Mouse (Mus musculus): ENCODE data around the gene Kcnj5. TPM values are rescaled to one million over a fixed set of nuclear protein-coding genes. Genes with fewer than 3 reads are reported as not detected.

Kcnj5 gene
- total and polyA plus RNA-seq, 3 experiments, result not detected

GRCm38 (mm10) chr9:32335389-32336150, 8.6 kb downstream of the Kcnj5 start:
- Histone ChIP-seq H3K79me2 (ENCODE audit: control insufficient read depth, insufficient read depth, low read length, poor library complexity) (no peaks in the 10 kb centered on the region), H3K9me3 (replicated peaks; ENCODE audit: insufficient read depth, low read length) (no peaks in the 10 kb centered on the region), H3K9ac (ENCODE audit: control insufficient read depth, low read depth, low read length, poor library complexity, severe bottlenecking) (no peak overlapping the region), H3K27ac (ENCODE audit: control insufficient read depth, low read depth, low read length) (no peak overlapping the region), H3K36me3 (ENCODE audit: control insufficient read depth in 1 of 2, insufficient read depth in 2 of 2, low read length in 2 of 2) (peaks cover 0 to 4% of the 10 kb centered on the region in 2 experiments; a peak in 2 of 4 replicates), H3K27me3 (ENCODE audit: control insufficient read depth in 1 of 2, insufficient read depth in 2 of 2, low read length in 2 of 2) (no peaks in the 10 kb centered on the region), H3K4me1 (ENCODE audit: control insufficient read depth in 1 of 2, insufficient read depth in 2 of 2, low read length in 2 of 2) (peaks cover 0 to 6% of the 10 kb centered on the region in 2 experiments; a peak in 2 of 4 replicates), H3K4me3 (ENCODE audit: control insufficient read depth in 1 of 2, insufficient read depth in 1 of 2, low read depth in 2 of 2, low read length in 2 of 2) (no peak overlapping the region)
- DNase-seq (ENCODE audit: low read depth, low spot score), result peak; percentile 61
- TF ChIP-seq ELF1 (IDR thresholded peaks at IDR 0.05; ENCODE audit: low read depth, low read length) (no peak), MYC (IDR thresholded peaks at IDR 0.05; ENCODE audit: low read depth, low read length) (no peak), USF1 (IDR thresholded peaks at IDR 0.05; ENCODE audit: low read depth, low read length) (no peak), POLR2AphosphoS2 (IDR thresholded peaks at IDR 0.05; ENCODE audit: low read length) (no peak), TBP (IDR thresholded peaks at IDR 0.05; ENCODE audit: low read depth, low read length) (no peak), NRF1 (IDR thresholded peaks at IDR 0.05; ENCODE audit: insufficient read depth, low read depth, low read length, poor library complexity, severe bottlenecking) (no peak), USF2 (IDR thresholded peaks at IDR 0.05; ENCODE audit: borderline replicate concordance in 1 of 2, insufficient read depth in 1 of 2, low read depth in 1 of 2, low read length in 2 of 2) (no peak), JUND (IDR thresholded peaks at IDR 0.05; ENCODE audit: low read depth, low read length) (no peak), ZMIZ1 (IDR thresholded peaks at IDR 0.05; ENCODE audit: low read depth, low read length) (no peak), UBTF (IDR thresholded peaks at IDR 0.05; ENCODE audit: borderline replicate concordance, insufficient read depth, low read depth, low read length) (no peak)

GRCm38 (mm10) chr9:32331162-32331561, 13.0 kb downstream of the Kcnj5 start:
- no peak for DNase-seq (ENCODE audit: low read depth, low spot score)
- no peaks in the 10 kb centered on the region for H3K36me3 ChIP-seq (ENCODE audit: control insufficient read depth in 1 of 2, insufficient read depth in 2 of 2, low read length in 2 of 2)

GRCm38 (mm10) chr9:32328777-32329176, 15.4 kb downstream of the Kcnj5 start:
- no peak overlapping the region for H3K4me3 ChIP-seq (ENCODE audit: control insufficient read depth in 1 of 2, insufficient read depth in 1 of 2, low read depth in 2 of 2, low read length in 2 of 2)
- no peak overlapping the region for H3K9ac ChIP-seq (ENCODE audit: control insufficient read depth, low read depth, low read length, poor library complexity, severe bottlenecking)
- no peaks in the 10 kb centered on the region for H3K36me3 ChIP-seq (ENCODE audit: control insufficient read depth in 1 of 2, insufficient read depth in 2 of 2, low read length in 2 of 2)
- H3K27me3 ChIP-seq (ENCODE audit: control insufficient read depth in 1 of 2, insufficient read depth in 2 of 2, low read length in 2 of 2), result no peaks in the 10 kb centered on the region
- no peaks in the 10 kb centered on the region for H3K9me3 ChIP-seq (replicated peaks; ENCODE audit: insufficient read depth, low read length)
- H3K79me2 ChIP-seq (ENCODE audit: control insufficient read depth, insufficient read depth, low read length, poor library complexity), result no peaks in the 10 kb centered on the region
- no peak overlapping the region for H3K27ac ChIP-seq (ENCODE audit: control insufficient read depth, low read depth, low read length)
- no peak for DNase-seq (ENCODE audit: low read depth, low spot score)
- no peaks in the 10 kb centered on the region for H3K4me1 ChIP-seq (ENCODE audit: control insufficient read depth in 1 of 2, insufficient read depth in 2 of 2, low read length in 2 of 2)
- TF ChIP-seq CTCF (IDR thresholded peaks at IDR 0.05 in 2 of 3, conservative IDR thresholded peaks at IDR 0.05 in 1 of 3; ENCODE audit: control insufficient read depth in 1 of 3, insufficient read depth in 1 of 3, low read depth in 2 of 3, low read length in 3 of 3, poor library complexity in 1 of 3, severe bottlenecking in 1 of 3) (no peak), CHD1 (IDR thresholded peaks at IDR 0.05; ENCODE audit: low read depth, low read length) (no peak), POLR2A (IDR thresholded peaks at IDR 0.05; ENCODE audit: control insufficient read depth in 1 of 2, insufficient read depth in 1 of 2, low read depth in 1 of 2, low read length in 2 of 2, poor library complexity in 1 of 2) (no peak), USF1 (IDR thresholded peaks at IDR 0.05; ENCODE audit: low read depth, low read length) (no peak), CHD2 (IDR thresholded peaks at IDR 0.05; ENCODE audit: low read length) (no peak), TAL1 (IDR thresholded peaks at IDR 0.05; ENCODE audit: low read length) (no peak), HCFC1 (IDR thresholded peaks at IDR 0.05; ENCODE audit: low read depth, low read length) (no peak), ETS1 (IDR thresholded peaks at IDR 0.05; ENCODE audit: low read depth, low read length) (no peak), MAFK (IDR thresholded peaks at IDR 0.05; ENCODE audit: borderline replicate concordance, low read depth, low read length) (no peak), ELF1 (IDR thresholded peaks at IDR 0.05; ENCODE audit: low read depth, low read length) (no peak), UBTF (IDR thresholded peaks at IDR 0.05; ENCODE audit: borderline replicate concordance, insufficient read depth, low read depth, low read length) (no peak), POLR2AphosphoS2 (IDR thresholded peaks at IDR 0.05; ENCODE audit: low read length) (no peak), ZNF384 (IDR thresholded peaks at IDR 0.05; ENCODE audit: low read depth, low read length) (no peak), BHLHE40 (IDR thresholded peaks at IDR 0.05; ENCODE audit: borderline replicate concordance, low read depth, low read length) (no peak), KAT2A (conservative IDR thresholded peaks at IDR 0.05; ENCODE audit: low read depth, low read length) (no peak), RAD21 (IDR thresholded peaks at IDR 0.05; ENCODE audit: low read depth, low read length) (no peak)

More at GRCm38 (mm10) chr9:32331162-32331561, 13.0 kb downstream of the Kcnj5 start:
- Histone ChIP-seq H3K79me2 (ENCODE audit: control insufficient read depth, insufficient read depth, low read length, poor library complexity) (no peaks in the 10 kb centered on the region), H3K9me3 (replicated peaks; ENCODE audit: insufficient read depth, low read length) (no peaks in the 10 kb centered on the region), H3K9ac (ENCODE audit: control insufficient read depth, low read depth, low read length, poor library complexity, severe bottlenecking) (no peak overlapping the region), H3K27me3 (ENCODE audit: control insufficient read depth in 1 of 2, insufficient read depth in 2 of 2, low read length in 2 of 2) (no peaks in the 10 kb centered on the region), H3K4me3 (ENCODE audit: control insufficient read depth in 1 of 2, insufficient read depth in 1 of 2, low read depth in 2 of 2, low read length in 2 of 2) (no peak overlapping the region), H3K4me1 (ENCODE audit: control insufficient read depth in 1 of 2, insufficient read depth in 2 of 2, low read length in 2 of 2) (no peaks in the 10 kb centered on the region), H3K27ac (ENCODE audit: control insufficient read depth, low read depth, low read length) (no peak overlapping the region)
- TF ChIP-seq ETS1 (IDR thresholded peaks at IDR 0.05; ENCODE audit: low read depth, low read length), result no peak
- no peak for TF ChIP-seq MEF2A (IDR thresholded peaks at IDR 0.05; ENCODE audit: extremely low read depth, insufficient replicate concordance, low read depth, low read length, poor library complexity, severe bottlenecking)
- TF ChIP-seq NELFE (IDR thresholded peaks at IDR 0.05; ENCODE audit: low read depth, low read length), result no peak
- no peak for TF ChIP-seq MYC (IDR thresholded peaks at IDR 0.05; ENCODE audit: low read depth, low read length)
- TF ChIP-seq KAT2A (conservative IDR thresholded peaks at IDR 0.05; ENCODE audit: low read depth, low read length), result no peak

All from MEL (cell line).